Mouse (Mus musculus): ENCODE measurements around the gene Dapk2. TPM values are rescaled to one million over a fixed set of nuclear protein-coding genes. Genes with fewer than 3 reads are reported as not detected.

The Dapk2 gene
- polyA plus RNA-seq, 1 experiment from 2014 or later, result 4.4 TPM

DNA sequence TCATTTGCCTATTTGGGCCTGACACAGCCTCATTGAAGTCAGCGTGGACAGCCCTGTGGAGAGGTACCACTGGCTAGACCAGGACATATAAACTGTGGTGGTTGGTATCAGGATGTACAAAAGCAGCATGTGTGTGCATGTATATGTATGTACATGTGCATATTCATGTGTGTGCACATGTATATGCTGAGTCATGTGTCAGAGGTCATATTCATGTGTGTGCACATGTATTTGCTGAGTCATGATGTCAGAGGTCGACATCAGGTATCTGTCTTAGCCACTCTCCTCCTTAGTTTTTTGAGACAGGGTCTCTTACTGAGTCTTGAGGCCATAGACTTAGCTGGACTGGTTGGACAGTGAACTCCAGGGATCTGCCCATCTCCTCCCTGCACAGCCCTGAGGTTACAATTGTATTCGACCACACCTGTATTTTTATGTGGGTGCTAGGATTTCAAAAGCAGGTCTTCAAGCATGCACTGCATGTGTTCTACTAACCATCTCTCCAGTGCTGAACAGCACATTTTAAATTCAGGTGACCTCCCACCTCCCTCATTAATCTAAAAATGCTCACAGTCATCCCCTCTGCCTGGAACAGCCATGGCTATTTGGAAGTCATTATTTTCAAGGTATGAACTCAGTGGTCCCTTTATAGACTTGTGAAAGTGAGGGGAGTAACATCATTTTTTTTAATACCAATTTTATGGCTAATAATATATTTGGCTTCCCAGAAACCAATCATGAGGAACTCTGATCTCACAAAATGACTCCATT is 146.5 kb downstream of the Dapk2 start:
- no peaks in the 10 kb centered on the region; the same call in 1 of the 2 replicates for H3K4me1 ChIP-seq (replicated peaks; ENCODE audit: control insufficient read depth, insufficient read depth, low read length)
- no peaks in the 10 kb centered on the region for H3K27me3 ChIP-seq (replicated peaks; ENCODE audit: control insufficient read depth, insufficient read depth, low read length)
- no peak for DNase-seq (ENCODE audit: low spot score)
- H3K4me2 ChIP-seq (ENCODE audit: low read length), result peak overlapping the region; percentile 48
- WGBS, result 92% methylated on average over 3 of the region's 3 CpGs
- no peak for ATAC-seq (replicated peaks; ENCODE audit: low FRiP score, low TSS enrichment, low read depth)
- H3K36me3 ChIP-seq (ENCODE audit: control insufficient read depth, insufficient read depth, low read length), result no peaks in the 10 kb centered on the region
- H3K27ac ChIP-seq (ENCODE audit: low read depth), result no peak overlapping the region
- no peak overlapping the region for H3K4me3 ChIP-seq (ENCODE audit: low read depth, low read length)
- no peak overlapping the region for H3K9ac ChIP-seq (ENCODE audit: low read length)
- no peaks in the 10 kb centered on the region for H3K9me3 ChIP-seq (ENCODE audit: control insufficient read depth, low read length)

DNA sequence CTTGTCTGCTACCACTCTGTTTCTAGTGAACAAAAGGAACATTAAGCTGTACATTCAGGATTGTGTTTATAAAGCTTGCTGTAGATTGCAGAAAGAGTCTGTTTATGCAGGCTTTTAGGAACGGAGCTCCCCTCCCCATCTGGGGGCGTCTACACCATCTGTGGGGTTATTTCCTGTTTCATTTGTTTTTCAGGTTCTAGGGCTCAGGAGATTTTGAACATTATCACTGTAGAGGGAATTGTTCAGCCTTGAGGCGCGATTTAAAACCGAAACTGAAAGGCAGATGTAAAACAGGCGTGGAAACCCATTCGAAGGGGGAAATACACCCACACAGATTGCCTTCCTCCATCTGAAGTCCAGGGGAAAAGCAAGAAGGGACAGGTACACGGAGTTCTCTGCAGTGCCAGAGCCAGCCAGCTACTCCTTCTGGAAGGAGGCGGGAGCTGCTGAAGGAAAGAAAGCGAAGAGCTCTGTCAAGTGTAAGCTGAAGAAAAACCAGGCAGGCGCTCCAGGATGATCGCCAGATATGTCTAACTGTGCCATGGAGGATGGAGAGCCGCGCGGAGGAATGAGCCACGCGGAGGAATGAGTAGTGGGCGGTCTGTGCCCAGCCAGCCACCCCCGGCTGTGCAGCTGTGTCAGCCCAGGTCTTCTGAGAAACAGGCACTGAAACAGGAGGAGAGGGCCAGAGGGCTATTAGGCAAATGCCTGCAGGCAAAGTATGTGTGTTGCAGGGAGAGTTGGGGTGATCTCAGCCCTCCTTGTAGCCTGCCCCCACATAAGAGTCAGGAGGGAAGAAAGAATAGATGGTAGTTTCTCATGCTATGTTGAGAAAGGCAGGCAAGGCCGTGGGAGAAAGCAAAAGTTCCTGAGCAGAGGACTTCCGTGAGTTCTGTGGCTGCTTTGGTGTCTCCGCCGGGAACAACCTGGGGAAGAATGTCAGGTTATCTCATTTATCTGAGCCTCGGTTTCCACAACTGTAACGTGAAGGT is 147.4 kb downstream of the Dapk2 start:
- ATAC-seq (replicated peaks; ENCODE audit: low FRiP score, low TSS enrichment, low read depth), result no peak
- peak overlapping the region; percentile 48 for H3K4me2 ChIP-seq (ENCODE audit: low read length)
- no peak overlapping the region for H3K27ac ChIP-seq (ENCODE audit: low read depth)
- H3K27me3 ChIP-seq (replicated peaks; ENCODE audit: control insufficient read depth, insufficient read depth, low read length), result no peaks in the 10 kb centered on the region
- peak; percentile 53 for DNase-seq (ENCODE audit: low spot score)
- WGBS, result 44% methylated on average over 25 of the region's 25 CpGs
- no peaks in the 10 kb centered on the region for H3K36me3 ChIP-seq (ENCODE audit: control insufficient read depth, insufficient read depth, low read length)
- H3K9me3 ChIP-seq (ENCODE audit: control insufficient read depth, low read length), result no peaks in the 10 kb centered on the region
- H3K4me1 ChIP-seq (replicated peaks; ENCODE audit: control insufficient read depth, insufficient read depth, low read length), result no peaks in the 10 kb centered on the region; the same call in 1 of the 2 replicates
- peak overlapping the region; percentile 20; the same call in 1 of the 2 replicates for H3K9ac ChIP-seq (ENCODE audit: low read length)
- H3K4me3 ChIP-seq (ENCODE audit: low read depth, low read length), result peak overlapping the region; percentile 21

DNA sequence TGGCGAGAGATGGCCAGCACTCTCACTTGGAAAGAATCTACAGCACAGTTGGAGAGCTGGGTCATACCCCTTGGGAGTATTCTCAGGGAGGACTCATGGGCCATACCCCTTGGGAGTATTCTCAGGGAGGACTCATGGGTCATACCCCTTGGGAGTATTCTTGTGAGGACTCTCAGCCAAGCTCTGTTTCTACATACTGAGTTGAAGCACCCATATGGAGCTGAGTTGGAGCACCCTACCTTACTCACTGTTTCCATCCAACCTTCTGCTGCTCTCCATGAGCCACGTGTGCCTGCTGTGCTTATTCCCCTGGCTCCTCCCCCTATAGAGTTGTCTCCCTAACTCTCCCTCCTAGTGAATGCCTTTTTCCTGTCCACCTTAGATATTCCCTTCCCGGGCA is 148.4 kb downstream of the Dapk2 start:
- no peak for DNase-seq (ENCODE audit: low spot score)
- Histone ChIP-seq H3K4me3 (ENCODE audit: low read depth, low read length) (no peak overlapping the region), H3K27me3 (replicated peaks; ENCODE audit: control insufficient read depth, insufficient read depth, low read length) (no peaks in the 10 kb centered on the region), H3K4me2 (ENCODE audit: low read length) (no peak overlapping the region), H3K4me1 (replicated peaks; ENCODE audit: control insufficient read depth, insufficient read depth, low read length) (no peaks in the 10 kb centered on the region; the same call in 1 of the 2 replicates), H3K36me3 (ENCODE audit: control insufficient read depth, insufficient read depth, low read length) (no peaks in the 10 kb centered on the region), H3K27ac (ENCODE audit: low read depth) (no peak overlapping the region), H3K9me3 (ENCODE audit: control insufficient read depth, low read length) (no peaks in the 10 kb centered on the region), H3K9ac (ENCODE audit: low read length) (no peak overlapping the region)
- no peak for ATAC-seq (replicated peaks; ENCODE audit: low FRiP score, low TSS enrichment, low read depth)
- 81% methylated on average over 3 of the region's 3 CpGs for whole genome bisulfite sequencing

DNA sequence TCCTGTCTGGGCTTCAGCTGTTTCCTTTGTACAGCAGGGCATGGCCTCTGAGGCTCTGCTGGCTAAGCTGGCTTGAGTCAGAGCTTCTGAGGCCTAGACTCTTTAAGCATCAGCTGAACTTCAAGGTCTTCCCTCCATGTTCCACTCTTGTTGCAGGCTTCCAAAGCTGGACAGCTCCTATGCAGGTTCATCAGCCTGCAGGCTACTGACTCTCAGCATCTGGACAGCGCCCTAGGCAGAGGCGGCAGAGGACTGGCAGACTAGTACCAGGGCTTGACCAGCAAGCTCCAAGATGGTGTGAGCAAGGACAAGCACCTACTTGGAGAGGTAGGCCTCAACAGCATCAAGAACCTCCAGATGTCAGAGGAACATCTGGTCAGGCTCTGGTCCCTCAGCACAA is 149.3 kb downstream of the Dapk2 start:
- Histone ChIP-seq H3K9ac (ENCODE audit: low read length) (no peak overlapping the region), H3K27ac (ENCODE audit: low read depth) (no peak overlapping the region), H3K4me1 (replicated peaks; ENCODE audit: control insufficient read depth, insufficient read depth, low read length) (no peaks in the 10 kb centered on the region; the same call in 1 of the 2 replicates), H3K4me3 (ENCODE audit: low read depth, low read length) (no peak overlapping the region), H3K36me3 (ENCODE audit: control insufficient read depth, insufficient read depth, low read length) (no peaks in the 10 kb centered on the region), H3K9me3 (ENCODE audit: control insufficient read depth, low read length) (no peaks in the 10 kb centered on the region), H3K4me2 (ENCODE audit: low read length) (no peak overlapping the region), H3K27me3 (replicated peaks; ENCODE audit: control insufficient read depth, insufficient read depth, low read length) (no peaks in the 10 kb centered on the region)
- 19% methylated on average over 2 of the region's 2 CpGs for WGBS
- DNase-seq (ENCODE audit: low spot score) (peak; percentile 83), ATAC-seq (replicated peaks; ENCODE audit: low FRiP score, low TSS enrichment, low read depth) (no peak)

DNA sequence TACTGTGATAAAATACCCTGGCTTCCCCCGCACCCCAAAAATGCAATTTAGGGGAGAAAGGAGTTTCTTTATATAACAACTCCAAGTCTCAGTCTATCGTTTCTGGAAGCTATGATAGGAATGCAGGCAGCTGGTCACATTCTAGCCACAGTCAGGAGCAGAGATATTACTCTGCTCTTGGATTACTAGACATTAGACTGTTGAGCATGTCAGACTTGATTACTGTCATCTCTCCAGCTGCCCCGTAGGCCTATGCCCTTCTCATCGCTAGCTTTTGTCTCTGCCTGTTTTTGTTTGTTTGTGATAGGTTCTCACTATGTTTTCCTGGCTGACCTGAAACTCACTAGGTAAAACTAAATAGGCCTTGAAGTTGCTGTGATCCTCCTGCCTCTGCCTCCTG is 150.7 kb downstream of the Dapk2 start:
- Histone ChIP-seq H3K4me1 (replicated peaks; ENCODE audit: control insufficient read depth, insufficient read depth, low read length) (no peaks in the 10 kb centered on the region; the same call in 1 of the 2 replicates), H3K4me2 (ENCODE audit: low read length) (no peak overlapping the region), H3K9ac (ENCODE audit: low read length) (no peak overlapping the region), H3K27me3 (replicated peaks; ENCODE audit: control insufficient read depth, insufficient read depth, low read length) (no peaks in the 10 kb centered on the region), H3K9me3 (ENCODE audit: control insufficient read depth, low read length) (no peaks in the 10 kb centered on the region), H3K36me3 (ENCODE audit: control insufficient read depth, insufficient read depth, low read length) (no peaks in the 10 kb centered on the region), H3K27ac (ENCODE audit: low read depth) (no peak overlapping the region), H3K4me3 (ENCODE audit: low read depth, low read length) (no peak overlapping the region)
- WGBS, result 75% methylated on average over 4 of the region's 4 CpGs
- DNase-seq (ENCODE audit: low spot score) (no peak), ATAC-seq (replicated peaks; ENCODE audit: low FRiP score, low TSS enrichment, low read depth) (no peak)

DNA sequence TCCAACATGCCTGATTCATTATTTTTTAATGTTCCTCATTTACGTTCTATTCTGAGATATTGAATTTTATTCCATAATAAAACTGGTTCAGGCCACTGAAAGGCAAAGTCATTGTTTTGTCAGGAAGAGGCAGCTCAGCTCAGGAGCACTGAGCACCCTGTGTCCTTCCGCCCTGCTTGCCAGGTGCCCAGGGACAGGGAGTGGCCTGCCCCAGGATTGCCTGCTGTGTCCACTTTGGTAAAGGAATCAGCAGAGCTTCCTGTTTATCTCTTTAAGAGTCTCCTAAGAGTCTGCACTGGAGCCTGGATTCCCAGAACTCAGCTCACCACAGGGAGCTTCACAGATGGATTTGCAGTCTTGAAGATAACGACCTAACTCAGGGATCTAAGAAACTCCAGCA is 153.4 kb downstream of the Dapk2 start:
- 45% methylated on average over 3 of the region's 3 CpGs for WGBS
- no peaks in the 10 kb centered on the region for H3K36me3 ChIP-seq (ENCODE audit: control insufficient read depth, insufficient read depth, low read length)
- no peaks in the 10 kb centered on the region for H3K9me3 ChIP-seq (ENCODE audit: control insufficient read depth, low read length)
- H3K4me3 ChIP-seq (ENCODE audit: low read depth, low read length), result no peak overlapping the region
- no peaks in the 10 kb centered on the region for H3K4me1 ChIP-seq (replicated peaks; ENCODE audit: control insufficient read depth, insufficient read depth, low read length)
- H3K27ac ChIP-seq (ENCODE audit: low read depth), result no peak overlapping the region
- no peak overlapping the region for H3K9ac ChIP-seq (ENCODE audit: low read length)
- H3K4me2 ChIP-seq (ENCODE audit: low read length), result no peak overlapping the region
- no peaks in the 10 kb centered on the region for H3K27me3 ChIP-seq (replicated peaks; ENCODE audit: control insufficient read depth, insufficient read depth, low read length)
- DNase-seq (ENCODE audit: low spot score) (no peak), ATAC-seq (replicated peaks; ENCODE audit: low FRiP score, low TSS enrichment, low read depth) (no peak)

DNA sequence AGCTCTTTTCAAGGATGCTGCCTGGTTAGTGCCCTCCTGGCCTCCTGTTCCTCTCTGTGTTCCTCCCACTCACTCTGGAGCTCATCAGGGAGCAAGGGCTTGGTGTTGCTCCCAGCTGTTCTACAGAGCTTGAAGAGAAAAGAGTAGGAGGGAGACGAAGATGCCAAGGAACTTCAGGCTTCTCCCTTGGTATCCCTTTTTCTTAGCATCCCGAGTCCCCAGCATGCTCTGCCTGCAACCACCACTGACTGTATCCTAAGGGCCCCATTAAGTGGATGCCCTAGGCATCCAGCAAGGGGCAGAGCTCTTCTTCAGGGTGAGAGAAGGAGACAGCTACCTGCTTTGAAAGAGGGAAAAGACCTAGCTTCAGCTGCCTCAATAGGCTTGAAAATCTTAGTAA is 158.6 kb downstream of the Dapk2 start:
- H3K9me3 ChIP-seq (ENCODE audit: control insufficient read depth, low read length), result no peaks in the 10 kb centered on the region
- H3K27me3 ChIP-seq (replicated peaks; ENCODE audit: control insufficient read depth, insufficient read depth, low read length), result no peaks in the 10 kb centered on the region
- no peak for ATAC-seq (replicated peaks; ENCODE audit: low FRiP score, low TSS enrichment, low read depth)

More for the DNA sequence above, 158.6 kb downstream of the Dapk2 start:
- no peak overlapping the region for H3K9ac ChIP-seq (ENCODE audit: low read length)
- H3K27ac ChIP-seq (ENCODE audit: low read depth), result no peak overlapping the region
- WGBS, result 82% methylated on average over 2 of the region's 2 CpGs
- H3K4me3 ChIP-seq (ENCODE audit: low read depth, low read length), result no peak overlapping the region
- no peaks in the 10 kb centered on the region for H3K4me1 ChIP-seq (replicated peaks; ENCODE audit: control insufficient read depth, insufficient read depth, low read length)
- H3K36me3 ChIP-seq (ENCODE audit: control insufficient read depth, insufficient read depth, low read length), result no peaks in the 10 kb centered on the region
- H3K4me2 ChIP-seq (ENCODE audit: low read length), result no peak overlapping the region
- no peak for DNase-seq (ENCODE audit: low spot score)
